8 mouse cellular contexts compared by ENCODE assay signal in the genomic region with DNA sequence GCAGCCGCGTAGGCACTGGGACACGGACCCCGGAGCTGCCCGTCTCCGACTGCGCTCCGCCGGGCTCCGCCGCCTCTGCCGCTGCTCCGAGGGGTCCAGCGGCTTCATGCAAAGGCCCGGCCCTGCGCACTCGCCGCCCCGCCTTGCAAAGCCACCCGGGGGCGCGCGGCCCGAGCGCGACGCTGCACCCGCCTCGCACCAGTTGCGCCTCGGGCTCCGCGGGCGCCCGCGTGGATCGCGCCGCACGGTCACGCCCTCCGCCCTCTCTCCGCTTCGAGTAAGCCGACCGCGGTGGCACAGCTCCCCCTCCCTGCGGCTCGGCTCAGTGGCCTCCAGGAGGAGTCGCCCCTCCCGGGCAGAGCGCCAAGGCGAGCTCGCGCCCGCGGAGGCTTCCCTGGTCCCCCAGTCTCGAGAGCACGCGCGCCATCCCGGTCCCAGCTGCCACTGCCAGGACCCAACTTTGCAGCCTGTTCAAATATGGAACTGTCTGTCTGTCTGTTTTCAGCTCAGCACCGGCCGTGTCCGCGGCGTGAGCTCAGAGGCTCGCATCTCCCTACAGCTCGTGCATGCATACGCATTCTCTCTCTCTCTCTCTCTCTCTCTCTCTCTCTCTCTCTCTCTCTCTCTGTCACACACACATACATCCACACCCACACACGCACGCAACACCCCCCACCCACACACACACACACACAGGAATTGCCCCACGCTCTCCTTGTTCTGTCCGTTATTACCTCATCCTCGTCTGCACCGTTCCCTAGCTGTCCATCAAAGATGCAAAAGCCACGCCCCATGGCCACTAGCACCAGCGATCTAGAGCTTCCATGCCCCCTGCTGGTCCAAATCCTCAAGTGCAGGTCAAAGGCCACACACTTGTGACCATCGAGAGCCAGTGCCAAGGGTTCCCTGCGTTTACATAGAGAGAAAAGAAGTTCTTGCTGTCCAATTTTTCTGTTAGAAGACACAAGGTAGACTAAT. TPM values are rescaled to one million over a fixed set of nuclear protein-coding genes. Genes with fewer than 3 reads are reported as not detected.
A peak's percentile ranks its signal among the peaks of the same experiment; 100 is the strongest.
DNase-seq lines count a peak whose midpoint lies in the region; ATAC-seq and TF ChIP-seq lines count a peak whose summit lies in the region.

A gene (minus strand): TSS at position 85 of the 978 bp plus-strand sequence.

- H3K4me1 ChIP-seq in cortical plate, adult 2 months (ENCODE audit: control insufficient read depth, insufficient read depth, low read length): peaks cover 3% of the 10 kb centered on the region; the same call in 1 of the 2 replicates

- H3K4me3 ChIP-seq in cortical plate, adult 2 months (ENCODE audit: insufficient read depth, low read length): peak within 1 kb of the TSS; percentile 75

- peak; percentile 91 for ATAC-seq in activated CD4-positive, CD25-positive, alpha-beta regulatory T cell, adult 4 months
- peak; percentile 92 for ATAC-seq in megakaryocyte progenitor cell, adult 5-6 weeks (replicated peaks; ENCODE audit: poor library complexity)

- DNase-seq in gastrocnemius, postnatal 10 days: peak; percentile 95
- DNase-seq in induced T-regulatory cell, adult 2 months (ENCODE audit: low read depth): peak; percentile 97
- DNase-seq in left cerebral cortex, adult 9 months (ENCODE audit: low spot score in 2 of 2): peak; percentile 81 to 97
- peak; percentile 93 for DNase-seq in right cerebral cortex, postnatal 14 days
- peak; percentile 93 for DNase-seq in urinary bladder, postnatal 36 days (ENCODE audit: low spot score in 2 of 2)

- peak; percentile 91 for TF ChIP-seq CTCF in cortical plate, adult 2 months (IDR thresholded peaks at IDR 0.05; ENCODE audit: extremely low read depth, insufficient read depth, low read length)

- no peak for TF ChIP-seq POLR2A in cortical plate, adult 2 months (IDR thresholded peaks at IDR 0.05; ENCODE audit: extremely low read depth, insufficient read depth, low read length)

- H3K27ac ChIP-seq in cortical plate, adult 2 months (ENCODE audit: insufficient read depth, low read length): peak within 1 kb of the TSS; percentile 92

RNA-seq across cellular contexts. Expression of the gene that starts here (rescaled TPM):
- polyA plus RNA-seq in activated CD4-positive, CD25-positive, alpha-beta regulatory T cell, adult 4 months (2017; shearing (Covaris generic)): 1 to 10 TPM; 3.5 to 3.7 TPM
- polyA plus RNA-seq in cortical plate, adult 2 months (2012; rRNA removed): 20.8 and 23.2 TPM in 2 replicates
- 10 to 100 TPM; 20.3 to 23.2 TPM for total RNA-seq in gastrocnemius, postnatal 10 days (2021)
- 41.4 and 46.5 TPM in 2 replicates for total RNA-seq in megakaryocyte progenitor cell, adult 5-6 weeks (2015)
- 38.9 and 39.0 TPM in 2 replicates for total RNA-seq in megakaryocyte progenitor cell, adult 5-6 weeks (2017)

Comparison
In these comparisons a context has a peak if more than half of its experiments do, and no peak if none do; other contexts are left out.
1. Peak in every context shown above with its lines: DNase-seq, ATAC-seq, H3K4me3 ChIP-seq and H3K27ac ChIP-seq.